Mouse (Mus musculus) cerebellum, adult 2 months (tissue): ENCODE data around the gene Cyba.

ENCODE experiments used
- CTCF ChIP-seq: fragments of 200-500 bp; IDR thresholded peaks from 2 replicates; pipeline ENCODE4 v1.5.1; 2011; ENCODE audit warnings: low read depth, mild to moderate bottlenecking, control low read depth, low read length, moderate library complexity, borderline replicate concordance; ENCODE audit not compliant: insufficient read depth
- POLR2A ChIP-seq: fragments of 200-500 bp; IDR thresholded peaks from 2 replicates; pipeline ENCODE4 v1.6.1; 2011; ENCODE audit warnings: low read length, control low read depth, borderline replicate concordance; ENCODE audit not compliant: insufficient read depth

- TF ChIP-seq CTCF = no peak
- no peak for TF ChIP-seq POLR2A
Observed at GRCm38 (mm10) chr8:122421376-122422070, 11.2 kb downstream of the Cyba start, which contains the start of gene Il17c.
